In genomic region chr1:191820951-191821325, GRCm38 (mm10) we compare ENCODE assay signal across 8 mouse cellular contexts. TPM values are rescaled to one million over a fixed set of nuclear protein-coding genes. Genes with fewer than 3 reads are reported as not detected.
DNase-seq lines count a peak whose midpoint lies in the region; ATAC-seq and TF ChIP-seq lines count a peak whose summit lies in the region.

No protein-coding gene starts in this region.

- no peaks in the 10 kb centered on the region for H3K27me3 ChIP-seq in heart, embryonic 12.5 days (replicated peaks)
- no peaks in the 10 kb centered on the region for H3K27me3 ChIP-seq in hindbrain, embryonic 10.5 days (ENCODE audit: insufficient read depth, poor library complexity, severe bottlenecking)
- H3K27me3 ChIP-seq in midbrain, embryonic 10.5 days (ENCODE audit: low read depth, poor library complexity, severe bottlenecking), result peaks cover 8% of the 10 kb centered on the region; the same call in 1 of the 2 replicates

- peaks cover 32% of the 10 kb centered on the region for H3K36me3 ChIP-seq in heart, embryonic 12.5 days
- H3K36me3 ChIP-seq in ES-E14 (ENCODE audit: control insufficient read depth, insufficient read depth, low read length, poor library complexity, severe bottlenecking), result peaks cover 25% of the 10 kb centered on the region
- H3K36me3 ChIP-seq in hindbrain, embryonic 10.5 days, result peaks cover 37% of the 10 kb centered on the region
- H3K36me3 ChIP-seq in midbrain, embryonic 10.5 days, result peaks cover 37% of the 10 kb centered on the region

- intact Hi-C loops in left cerebral cortex, postnatal 4 days (cut with DNase I), result no loop called here

- H3K4me3 ChIP-seq in heart, embryonic 12.5 days, result peak overlapping the region; percentile 86
- H3K4me3 ChIP-seq in ES-E14 (ENCODE audit: insufficient read depth in 1 of 2, low read depth in 1 of 2, low read length in 2 of 2, poor library complexity in 1 of 2, severe bottlenecking in 1 of 2), result peak overlapping the region; percentile 4 to 46; a peak in 3 of 4 replicates
- peak overlapping the region; percentile 91 for H3K4me3 ChIP-seq in hindbrain, embryonic 10.5 days
- peak overlapping the region; percentile 92 for H3K4me3 ChIP-seq in midbrain, embryonic 10.5 days

- in situ Hi-C loops in ES-E14 (cut with MboI; ENCODE audit: low sequenced_read_pairs in 2 of 2, unreplicated experiment in 2 of 2), result loop anchor here (25.0 kb wide), 3 partner anchors 234 to 484 kb away; partner anchors contain the start of genes Dtl (in 1 of the 2), Ints7 (in 1 of the 2) and Tmem206 (in 1 of the 2)

- H3K9ac ChIP-seq in heart, embryonic 12.5 days, result peak overlapping the region; percentile 63
- H3K9ac ChIP-seq in ES-E14 (ENCODE audit: insufficient read depth, low read depth, low read length, poor library complexity, severe bottlenecking), result peak overlapping the region; percentile 54; the same call in 1 of the 2 replicates

- DNase-seq in heart, adult 18-20 months, result no peak
- DNase-seq in ES-E14 (ENCODE audit: low read depth, low spot score), result no peak
- DNase-seq in hindbrain, embryonic 10.5 days (ENCODE audit: low spot score), result no peak
- DNase-seq in midbrain, embryonic 10.5 days (ENCODE audit: low spot score), result no peak
- DNase-seq in left cerebral cortex, postnatal 4 days, result no peak
- DNase-seq in frontal cortex, postnatal 10 days (ENCODE audit: low spot score in 2 of 2), result no peak
- DNase-seq in testis, postnatal 14 days (ENCODE audit: low spot score), result no peak

- no peak overlapping the region for H3K27ac ChIP-seq in heart, embryonic 12.5 days (ENCODE audit: poor library complexity, severe bottlenecking)
- H3K27ac ChIP-seq in ES-E14 (ENCODE audit: insufficient read depth, low read depth, low read length, poor library complexity, severe bottlenecking), result peak overlapping the region; percentile 14; the same call in 1 of the 2 replicates
- H3K27ac ChIP-seq in hindbrain, embryonic 10.5 days, result peak overlapping the region; percentile 98
- H3K27ac ChIP-seq in midbrain, embryonic 10.5 days (replicated peaks), result peak overlapping the region; percentile 98

- peak; percentile 10 for ATAC-seq in heart, embryonic 12.5 days (ENCODE audit: insufficient number of reproducible peaks, low FRiP score)

- peak overlapping the region; percentile 87 for H3K4me2 ChIP-seq in heart, embryonic 12.5 days

- peaks cover 11% of the 10 kb centered on the region for H3K4me1 ChIP-seq in heart, embryonic 12.5 days (replicated peaks)
- peaks cover 4 to 13% of the 10 kb centered on the region in 2 experiments; a peak in 2 of 4 replicates for H3K4me1 ChIP-seq in ES-E14 (ENCODE audit: control insufficient read depth in 2 of 2, insufficient read depth in 2 of 2, low read length in 2 of 2, poor library complexity in 1 of 2)
- peaks cover 34% of the 10 kb centered on the region for H3K4me1 ChIP-seq in hindbrain, embryonic 10.5 days (replicated peaks)
- peaks cover 32% of the 10 kb centered on the region for H3K4me1 ChIP-seq in midbrain, embryonic 10.5 days

- no peaks in the 10 kb centered on the region for H3K9me3 ChIP-seq in heart, embryonic 12.5 days (replicated peaks)
- no peaks in the 10 kb centered on the region for H3K9me3 ChIP-seq in ES-E14 (ENCODE audit: control insufficient read depth, insufficient read depth, low read depth, low read length)
- no peaks in the 10 kb centered on the region for H3K9me3 ChIP-seq in hindbrain, embryonic 10.5 days
- no peaks in the 10 kb centered on the region for H3K9me3 ChIP-seq in midbrain, embryonic 10.5 days (replicated peaks)

- 6% methylated on average over 15 of the region's 15 CpGs for WGBS in heart, embryonic 12.5 days
- WGBS in hindbrain, embryonic 10.5 days, result 8% methylated on average over 15 of the region's 15 CpGs
- WGBS in midbrain, embryonic 10.5 days, result 4% methylated on average over 15 of the region's 15 CpGs

TF ChIP-seq in ES-E14, 5 proteins besides CTCF, POLR2A, EP300 and RAD21:
- peak; percentile 55; the same call in 1 of the 2 replicates for TF ChIP-seq CHD2 (IDR thresholded peaks at IDR 0.05; ENCODE audit: low read depth, low read length)
- no peak for TF ChIP-seq ZNF384 (IDR thresholded peaks at IDR 0.05; ENCODE audit: low read depth, low read length)
TF ChIP-seq in ES-E14: peak in this region for 1.

RNA-seq across cellular contexts. Expression of gene Nek2, which starts 0.3 kb away (rescaled TPM):
- 37.9 and 39.5 TPM in 2 replicates for polyA plus RNA-seq in heart, embryonic 12.5 days (2016; fragmentation: Nextera tagmentation; extraction: Ambion mirVana)
- total RNA-seq in heart, adult 18-20 months (2021), result under 1 TPM; 0.17 to 0.18 TPM
- total RNA-seq in ES-E14 (2012; rRNA removed), result 48.4 and 50.5 TPM in 2 replicates
- 41.6 and 59.7 TPM in 2 replicates for polyA plus RNA-seq in hindbrain, embryonic 10.5 days (2016; fragmentation: Nextera tagmentation; extraction: Ambion mirVana)
- 63.3 and 66.6 TPM in 2 replicates for polyA plus RNA-seq in midbrain, embryonic 10.5 days (2016; fragmentation: Nextera tagmentation; extraction: Ambion mirVana)
- 1 to 10 TPM; 4.8 to 6.1 TPM for total RNA-seq in left cerebral cortex, postnatal 4 days (2021)

Comparison
In these comparisons a context has a peak if more than half of its experiments do, and no peak if none do; other contexts are left out.
1. H3K4me3 ChIP-seq: peak in every context shown above with its lines; median percentile 92 in midbrain, embryonic 10.5 days; 91 in hindbrain, embryonic 10.5 days; 86 in heart, embryonic 12.5 days; 25 in ES-E14.
2. RNA of gene Nek2, which starts 0.3 kb away (total RNA-seq): 48.4 to 50.5 TPM in ES-E14 and 4.8 to 6.1 TPM in left cerebral cortex, postnatal 4 days; 0.17 to 0.18 TPM in heart, adult 18-20 months; every median in the first group is over 4 times any median in the second.